Mouse (Mus musculus): ENCODE measurements around the gene Col17a1.

DNA sequence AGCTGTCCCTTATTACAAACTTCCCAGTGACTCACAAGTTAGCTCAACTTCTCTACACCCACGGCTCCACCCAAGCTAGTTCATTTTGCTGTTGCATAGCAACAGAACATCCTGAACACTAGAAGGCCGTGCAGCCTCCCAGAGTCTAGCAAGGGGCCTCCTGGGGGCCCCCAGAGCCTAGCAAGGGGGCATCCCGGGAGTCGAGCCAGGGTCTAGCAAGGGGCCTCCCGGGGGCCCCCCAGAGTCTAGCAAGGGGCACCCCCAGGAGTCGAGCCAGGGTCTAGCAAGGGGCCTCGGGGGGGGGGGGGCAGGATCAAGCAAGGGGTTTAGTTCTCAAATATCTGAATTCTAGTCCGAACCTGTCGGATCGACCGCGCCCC is 38.8 kb upstream of the Col17a1 start:
- no peak for TF ChIP-seq POLR2A (IDR thresholded peaks at IDR 0.05; ENCODE audit: insufficient read depth, low read length)
- TF ChIP-seq CTCF (IDR thresholded peaks at IDR 0.05; ENCODE audit: low read depth, low read length) = no peak

Data from ES-Bruce4 (cell line).